ENCODE assay signal across 8 mouse cellular contexts in the genomic region with DNA sequence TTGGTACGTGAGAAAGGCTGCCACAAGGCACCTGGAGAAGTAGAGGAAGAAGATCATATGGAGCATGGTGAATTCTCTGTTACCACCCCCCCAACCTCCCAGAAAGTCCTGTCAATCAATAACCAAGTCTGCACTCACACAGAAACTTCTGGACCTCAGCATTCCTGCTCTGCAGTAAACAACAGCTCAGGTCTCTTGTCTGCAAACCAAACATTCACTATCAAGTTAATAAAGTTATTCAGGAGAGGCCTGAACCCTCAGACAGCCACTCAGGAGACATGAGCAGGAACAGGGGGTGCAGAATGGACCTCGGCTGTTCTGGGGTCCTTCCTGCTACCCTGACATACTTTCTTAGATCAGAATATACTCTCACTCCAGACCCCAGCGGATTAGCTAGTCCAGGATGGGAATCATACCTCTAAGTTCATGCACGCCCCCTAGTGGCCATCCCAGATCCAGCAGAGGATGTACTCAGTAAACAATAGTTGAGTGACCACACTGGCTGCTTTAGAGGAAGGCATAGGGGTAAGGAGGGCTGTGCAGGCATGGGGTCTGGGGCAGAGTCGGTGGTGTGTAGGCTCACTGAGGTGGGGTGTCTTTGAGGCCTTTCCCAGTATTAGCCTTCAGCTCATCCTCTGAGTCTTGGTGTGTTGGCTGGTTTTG. TPM values are rescaled to one million over a fixed set of nuclear protein-coding genes. Genes with fewer than 3 reads are reported as not detected.
DNase-seq lines count a peak whose midpoint lies in the region; ATAC-seq and TF ChIP-seq lines count a peak whose summit lies in the region.

No protein-coding gene starts in this region.

- no peak overlapping the region for H3K4me3 ChIP-seq in forebrain, postnatal 0 days (ENCODE audit: low read depth, low read length)
- H3K4me3 ChIP-seq in forebrain, embryonic 14.5 days (ENCODE audit: low read depth, low read length), result no peak overlapping the region
- no peak overlapping the region for H3K4me3 ChIP-seq in embryonic facial prominence, embryonic 10.5 days

- no peak for DNase-seq in forebrain, postnatal 0 days
- DNase-seq in forebrain, embryonic 14.5 days (ENCODE audit: low spot score), result no peak
- DNase-seq in right cerebral cortex, postnatal 4 days, result peak; percentile 70
- DNase-seq in right cerebral cortex, postnatal 36 days (ENCODE audit: low spot score in 2 of 2), result no peak
- DNase-seq in embryonic facial prominence, embryonic 10.5 days (ENCODE audit: low spot score), result peak; percentile 55
- DNase-seq in lung, postnatal 10 days, result peak; percentile 50
- no peak for DNase-seq in frontal cortex, postnatal 10 days (ENCODE audit: low spot score in 2 of 2)
- no peak for DNase-seq in gastrocnemius, adult 18-20 months (ENCODE audit: low spot score)

- WGBS in forebrain, postnatal 0 days, result 58% methylated on average over 5 of the region's 5 CpGs
- WGBS in forebrain, embryonic 14.5 days, result 52% methylated on average over 5 of the region's 5 CpGs
- WGBS in embryonic facial prominence, embryonic 10.5 days, result 56% methylated on average over 5 of the region's 5 CpGs

- TF ChIP-seq CTCF in forebrain, postnatal 0 days (IDR thresholded peaks at IDR 0.05; ENCODE audit: low read depth), result peak; percentile 70

- no peak overlapping the region for H3K9ac ChIP-seq in forebrain, postnatal 0 days
- H3K9ac ChIP-seq in forebrain, embryonic 14.5 days (ENCODE audit: low read length), result no peak overlapping the region

- H3K4me1 ChIP-seq in forebrain, postnatal 0 days (ENCODE audit: insufficient read depth), result 0 out of 2 replicates have a peak, but pooled peaks cover 4% of the 10 kb centered on the region
- H3K4me1 ChIP-seq in forebrain, embryonic 14.5 days (ENCODE audit: control insufficient read depth, insufficient read depth, low read length), result no peaks in the 10 kb centered on the region
- peaks cover 4% of the 10 kb centered on the region for H3K4me1 ChIP-seq in embryonic facial prominence, embryonic 10.5 days

- no peaks in the 10 kb centered on the region for H3K27me3 ChIP-seq in forebrain, postnatal 0 days (ENCODE audit: insufficient read depth, low read length)
- no peaks in the 10 kb centered on the region for H3K27me3 ChIP-seq in forebrain, embryonic 14.5 days (replicated peaks; ENCODE audit: control insufficient read depth, insufficient read depth, low read length)
- H3K27me3 ChIP-seq in embryonic facial prominence, embryonic 10.5 days (replicated peaks; ENCODE audit: low read depth, poor library complexity, severe bottlenecking), result peaks cover 32% of the 10 kb centered on the region

- no peaks in the 10 kb centered on the region for H3K9me3 ChIP-seq in forebrain, postnatal 0 days (ENCODE audit: low read length)
- no peaks in the 10 kb centered on the region for H3K9me3 ChIP-seq in forebrain, embryonic 14.5 days (replicated peaks; ENCODE audit: control insufficient read depth, low read length)
- H3K9me3 ChIP-seq in embryonic facial prominence, embryonic 10.5 days, result no peaks in the 10 kb centered on the region

- H3K27ac ChIP-seq in forebrain, postnatal 0 days (ENCODE audit: low read depth, low read length), result no peak overlapping the region
- H3K27ac ChIP-seq in forebrain, embryonic 14.5 days (ENCODE audit: low read depth, low read length), result no peak overlapping the region
- no peak overlapping the region for H3K27ac ChIP-seq in embryonic facial prominence, embryonic 10.5 days (replicated peaks)

- no peak overlapping the region for H3K4me2 ChIP-seq in forebrain, postnatal 0 days (ENCODE audit: low read depth)
- H3K4me2 ChIP-seq in forebrain, embryonic 14.5 days (ENCODE audit: low read length), result no peak overlapping the region

- ATAC-seq in forebrain, postnatal 0 days, result no peak
- ATAC-seq in forebrain, embryonic 14.5 days, result no peak

- H3K36me3 ChIP-seq in forebrain, postnatal 0 days (ENCODE audit: insufficient read depth), result no peaks in the 10 kb centered on the region
- no peaks in the 10 kb centered on the region for H3K36me3 ChIP-seq in forebrain, embryonic 14.5 days (ENCODE audit: control insufficient read depth, insufficient read depth, low read length)
- H3K36me3 ChIP-seq in embryonic facial prominence, embryonic 10.5 days (replicated peaks), result no peaks in the 10 kb centered on the region

RNA-seq across cellular contexts. Expression of a gene that starts 12.8 kb away (rescaled TPM):
- 28.9 and 42.6 TPM in 2 replicates for total RNA-seq in forebrain, postnatal 0 days (2014; rRNA removed)
- 13.4 and 19.6 TPM in 2 replicates for polyA plus RNA-seq in forebrain, postnatal 0 days (2015; fragmentation: Nextera tagmentation; extraction: Ambion mirVana)
- polyA plus RNA-seq in forebrain, embryonic 14.5 days (2014; fragmentation: Nextera tagmentation; extraction: Ambion mirVana), result 11.3 and 15.0 TPM in 2 replicates
- polyA plus RNA-seq in embryonic facial prominence, embryonic 10.5 days (2016; fragmentation: Nextera tagmentation; extraction: Ambion mirVana), result 0.50 and 0.67 TPM in 2 replicates
- not detected for total RNA-seq in gastrocnemius, adult 18-20 months (2021)

RNA-seq across cellular contexts. Expression of a gene that starts 14.1 kb away (rescaled TPM):
- total RNA-seq in forebrain, postnatal 0 days (2014; rRNA removed), result 22.6 and 22.7 TPM in 2 replicates
- 15.9 and 16.6 TPM in 2 replicates for polyA plus RNA-seq in forebrain, postnatal 0 days (2015; fragmentation: Nextera tagmentation; extraction: Ambion mirVana)
- polyA plus RNA-seq in forebrain, embryonic 14.5 days (2014; fragmentation: Nextera tagmentation; extraction: Ambion mirVana), result 5.2 and 6.2 TPM in 2 replicates
- 0.76 and 1.1 TPM in 2 replicates for polyA plus RNA-seq in embryonic facial prominence, embryonic 10.5 days (2016; fragmentation: Nextera tagmentation; extraction: Ambion mirVana)
- 1 to 10 TPM; 2.4 to 3.8 TPM for total RNA-seq in gastrocnemius, adult 18-20 months (2021)

RNA-seq across cellular contexts. Expression of a gene that starts 43.6 kb away (rescaled TPM):
- total RNA-seq in forebrain, postnatal 0 days (2014; rRNA removed), result 412 and 499 TPM in 2 replicates
- 739 and 836 TPM in 2 replicates for polyA plus RNA-seq in forebrain, postnatal 0 days (2015; fragmentation: Nextera tagmentation; extraction: Ambion mirVana)
- 355 and 413 TPM in 2 replicates for polyA plus RNA-seq in forebrain, embryonic 14.5 days (2014; fragmentation: Nextera tagmentation; extraction: Ambion mirVana)
- polyA plus RNA-seq in embryonic facial prominence, embryonic 10.5 days (2016; fragmentation: Nextera tagmentation; extraction: Ambion mirVana), result 128 and 131 TPM in 2 replicates
- 10 to 100 TPM; 55.0 to 93.3 TPM for total RNA-seq in gastrocnemius, adult 18-20 months (2021)

Comparison
In these comparisons a context has a peak if more than half of its experiments do, and no peak if none do; other contexts are left out.
1. DNase-seq: peak in right cerebral cortex, postnatal 4 days (single experiment), embryonic facial prominence, embryonic 10.5 days (single experiment) and lung, postnatal 10 days (single experiment); none in forebrain, postnatal 0 days (single experiment), forebrain, embryonic 14.5 days (single experiment), right cerebral cortex, postnatal 36 days (0 of 2), frontal cortex, postnatal 10 days (0 of 2) and gastrocnemius, adult 18-20 months (single experiment).